Mouse (Mus musculus): Measurements from ENCODE around the gene Kxd1. TPM values are rescaled to one million over a fixed set of nuclear protein-coding genes. Genes with fewer than 3 reads are reported as not detected.
"Not testable (repeated sequence)": the region's sequence is repeated elsewhere in the genome, so short reads cannot be mapped to it uniquely, and the experiment has no call there.

Gene Kxd1
- polyA plus RNA-seq, 1 experiment from 2014 or later, result 36.2 TPM

DNA sequence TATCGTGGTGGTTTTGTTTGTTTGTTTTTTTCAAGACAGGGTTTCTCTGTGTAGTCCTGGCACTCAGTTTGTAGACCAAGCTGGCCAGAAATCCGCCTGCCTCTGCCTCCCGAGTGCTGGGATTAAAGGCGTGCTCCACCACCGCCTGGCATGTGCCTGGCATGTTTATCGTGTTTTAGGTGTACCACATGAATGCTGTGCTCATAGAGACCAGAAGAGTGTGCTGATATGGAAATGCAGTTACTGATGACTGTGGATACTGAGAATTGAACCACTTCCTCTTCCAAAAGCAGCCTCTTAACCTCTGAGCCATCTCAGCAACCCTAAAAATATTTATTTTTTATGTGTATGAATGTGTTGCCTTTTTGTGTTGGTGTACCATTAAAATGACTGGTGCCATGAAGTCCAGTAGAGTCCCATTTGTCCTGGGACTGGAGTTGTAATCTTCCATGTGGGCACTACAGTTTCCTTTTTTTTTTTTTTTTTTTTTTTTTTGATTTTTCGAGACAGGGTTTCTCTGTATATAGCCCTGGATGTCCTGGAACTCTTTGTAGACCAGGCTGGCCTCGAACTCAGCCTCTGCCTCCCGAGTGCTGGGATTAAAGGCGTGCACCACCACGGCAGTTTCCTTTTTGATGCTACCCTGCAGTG, 15.4 kb downstream of the Kxd1 start:
- no peaks in the 10 kb centered on the region for H3K27me3 ChIP-seq
- H3K9me3 ChIP-seq (replicated peaks), result no peaks in the 10 kb centered on the region
- peak overlapping the region; percentile 99 for H3K9ac ChIP-seq
- H3K4me3 ChIP-seq (replicated peaks), result peak overlapping the region; percentile 89; the same call in 1 of the 2 replicates
- peak overlapping the region; percentile 99 for H3K27ac ChIP-seq
- H3K4me2 ChIP-seq, result peak overlapping the region; percentile 93
- peaks cover 52% of the 10 kb centered on the region for H3K4me1 ChIP-seq (replicated peaks)
- ATAC-seq (ENCODE audit: low read depth), result no peak
- WGBS (ENCODE audit: insufficient replicate concordance), result 58% methylated on average over 11 of the region's 11 CpGs
- DNase-seq, result no peak
- peaks cover 62% of the 10 kb centered on the region for H3K36me3 ChIP-seq

DNA sequence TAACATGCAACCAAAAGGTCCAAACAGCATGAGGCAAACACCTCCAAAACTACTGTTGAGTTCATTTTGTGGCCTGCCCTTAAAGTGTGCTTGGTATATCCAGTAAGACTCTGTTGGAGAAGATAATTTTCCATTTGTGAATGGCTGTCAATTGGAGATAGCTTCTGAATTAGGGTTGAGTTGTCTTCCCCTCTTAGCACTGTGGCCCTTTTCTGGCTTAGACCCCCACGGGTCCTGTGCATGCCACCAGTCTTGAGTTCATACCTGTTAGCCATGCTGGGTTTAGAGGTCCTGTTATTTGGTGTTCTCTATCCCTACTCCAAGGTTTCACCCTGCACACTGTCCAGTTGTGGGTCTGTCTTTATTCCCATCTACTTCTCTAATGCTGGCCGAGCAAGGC, 16.0 kb downstream of the Kxd1 start:
- Histone ChIP-seq H3K4me3 (replicated peaks) (peak overlapping the region; percentile 89), H3K4me2 (peak overlapping the region; percentile 93)

DNA sequence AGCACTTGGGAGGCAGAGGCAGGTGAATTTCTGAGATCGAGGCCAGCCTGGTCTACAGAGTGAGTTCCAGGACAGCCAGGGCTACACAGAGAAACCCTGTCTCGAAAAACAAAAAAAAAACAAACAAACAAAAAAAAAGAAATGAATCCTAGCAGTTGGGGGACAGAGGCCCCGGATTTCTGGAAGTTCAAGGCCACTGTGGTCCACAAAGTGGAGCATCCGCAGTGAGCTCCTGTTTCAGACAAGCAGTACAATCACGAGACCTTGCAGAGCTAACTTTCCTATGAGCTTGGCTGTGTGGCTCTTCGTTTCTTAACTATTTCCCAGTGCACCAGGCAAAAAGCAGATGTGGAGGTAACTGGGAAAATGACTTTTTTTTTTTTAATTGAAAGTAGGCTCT, 16.6 kb downstream of the Kxd1 start:
- Histone ChIP-seq H3K27ac (peak overlapping the region; percentile 99), H3K4me3 (replicated peaks) (peak overlapping the region; percentile 89), H3K36me3 (peaks cover 60% of the 10 kb centered on the region), H3K4me1 (replicated peaks) (peaks cover 60% of the 10 kb centered on the region), H3K4me2 (peak overlapping the region; percentile 93), H3K9ac (peak overlapping the region; percentile 99)
- DNase-seq; H3K9me3 ChIP-seq (replicated peaks); ATAC-seq (ENCODE audit: low read depth); H3K27me3 ChIP-seq: not testable (repeated sequence)
- WGBS (ENCODE audit: insufficient replicate concordance), result 29% methylated on average over 6 of the region's 6 CpGs

More for the DNA sequence above, 16.0 kb downstream of the Kxd1 start:
- H3K27ac ChIP-seq, result peak overlapping the region; percentile 99
- peaks cover 66% of the 10 kb centered on the region for H3K36me3 ChIP-seq
- no peaks in the 10 kb centered on the region for H3K27me3 ChIP-seq
- DNase-seq (no peak), ATAC-seq (ENCODE audit: low read depth) (no peak)
- H3K9ac ChIP-seq, result peak overlapping the region; percentile 99
- H3K9me3 ChIP-seq (replicated peaks), result no peaks in the 10 kb centered on the region
- peaks cover 57% of the 10 kb centered on the region for H3K4me1 ChIP-seq (replicated peaks)
- WGBS (ENCODE audit: insufficient replicate concordance), result 75% methylated on average over 2 of the region's 2 CpGs

DNA sequence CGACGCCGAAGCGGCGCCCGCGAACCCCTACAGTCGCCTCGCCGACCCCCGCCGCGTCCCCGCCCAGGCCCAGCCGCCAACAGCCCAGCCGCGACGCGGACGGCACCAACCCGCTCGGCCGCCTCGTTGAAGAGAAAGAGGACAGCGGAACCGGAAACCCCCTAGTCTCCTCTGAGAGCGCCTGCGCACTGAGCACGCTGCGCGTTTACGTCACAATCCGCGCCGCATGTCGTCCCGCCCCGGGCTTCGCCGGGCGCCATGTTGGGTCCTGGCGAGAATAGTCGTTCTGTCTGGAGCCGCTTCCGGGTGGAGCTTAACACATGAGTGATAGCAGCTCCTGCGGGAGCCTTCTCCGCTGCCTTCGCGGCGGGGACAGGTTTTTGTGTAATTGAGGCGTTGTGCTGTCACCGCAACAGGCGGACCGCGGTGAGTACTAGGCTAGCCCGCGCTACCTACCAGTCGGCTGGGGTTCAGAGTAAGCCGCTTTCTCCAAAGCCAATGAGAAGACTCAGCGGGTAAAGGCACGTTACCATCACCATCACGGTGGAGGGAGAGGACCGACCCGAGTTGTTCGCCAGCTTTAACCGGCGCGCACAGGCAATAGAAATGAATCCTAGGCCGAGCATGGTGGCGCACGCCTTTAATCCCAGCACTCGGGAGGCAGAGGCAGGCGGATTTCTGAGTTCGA, 17.4 kb downstream of the Kxd1 start, which contains the start of gene Uba52:
TSS of gene Uba52 (minus strand) at position 574 of the 688 bp plus-strand sequence.
- H3K4me3 ChIP-seq (replicated peaks), result peak within 1 kb of the TSS; percentile 89
- H3K9ac ChIP-seq, result peak within 1 kb of the TSS; percentile 99
- DNase-seq (peak; percentile 96), ATAC-seq (ENCODE audit: low read depth) (peak; percentile 79)
- peak within 1 kb of the TSS; percentile 93 for H3K4me2 ChIP-seq
- H3K9me3 ChIP-seq (replicated peaks), result no peaks in the 10 kb centered on the region
- H3K27me3 ChIP-seq, result no peaks in the 10 kb centered on the region
- peaks cover 53% of the 10 kb centered on the region for H3K36me3 ChIP-seq
- under 1% methylated on average over 74 of the region's 74 CpGs for WGBS (ENCODE audit: insufficient replicate concordance)
- peak within 1 kb of the TSS; percentile 99 for H3K27ac ChIP-seq
- peaks cover 68% of the 10 kb centered on the region for H3K4me1 ChIP-seq (replicated peaks)

DNA sequence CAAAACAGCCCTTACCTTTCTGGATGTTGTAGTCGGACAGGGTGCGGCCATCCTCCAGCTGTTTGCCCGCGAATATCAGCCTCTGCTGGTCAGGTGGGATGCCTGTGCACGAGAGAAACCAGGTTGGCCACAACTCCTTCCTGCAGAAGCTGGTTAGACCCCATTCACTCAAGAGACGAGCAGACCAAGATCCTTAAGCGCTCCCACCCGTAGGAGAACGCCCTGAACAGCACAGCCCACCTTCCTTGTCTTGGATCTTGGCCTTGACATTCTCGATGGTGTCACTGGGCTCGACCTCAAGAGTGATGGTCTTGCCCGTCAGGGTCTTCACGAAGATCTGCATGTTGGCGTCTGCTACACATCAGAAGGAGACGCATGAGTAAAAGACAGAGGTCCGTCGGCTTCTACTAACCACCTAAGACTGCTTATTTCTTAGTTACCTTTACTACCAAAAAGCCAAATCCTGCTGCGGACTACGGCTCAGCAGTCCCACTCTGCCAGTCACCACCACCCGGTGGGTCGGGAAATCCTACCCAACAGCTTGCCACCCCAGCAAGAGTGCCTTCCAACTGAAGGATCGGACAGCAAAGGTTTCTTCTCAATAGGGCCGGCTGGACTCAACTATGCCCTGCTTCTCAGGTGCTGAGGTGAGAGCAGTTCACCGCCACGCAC, 18.3 kb downstream of the Kxd1 start:
- H3K9ac ChIP-seq, result peak overlapping the region; percentile 99
- H3K36me3 ChIP-seq, result peaks cover 47% of the 10 kb centered on the region
- H3K9me3 ChIP-seq (replicated peaks), result no peaks in the 10 kb centered on the region
- peaks cover 77% of the 10 kb centered on the region for H3K4me1 ChIP-seq (replicated peaks)
- H3K4me3 ChIP-seq (replicated peaks), result peak overlapping the region; percentile 89
- 2% methylated on average over 25 of the region's 25 CpGs for WGBS (ENCODE audit: insufficient replicate concordance)
- H3K27ac ChIP-seq, result peak overlapping the region; percentile 99
- DNase-seq (no peak), ATAC-seq (ENCODE audit: low read depth) (no peak)
- H3K27me3 ChIP-seq, result no peaks in the 10 kb centered on the region
- H3K4me2 ChIP-seq, result peak overlapping the region; percentile 93

DNA sequence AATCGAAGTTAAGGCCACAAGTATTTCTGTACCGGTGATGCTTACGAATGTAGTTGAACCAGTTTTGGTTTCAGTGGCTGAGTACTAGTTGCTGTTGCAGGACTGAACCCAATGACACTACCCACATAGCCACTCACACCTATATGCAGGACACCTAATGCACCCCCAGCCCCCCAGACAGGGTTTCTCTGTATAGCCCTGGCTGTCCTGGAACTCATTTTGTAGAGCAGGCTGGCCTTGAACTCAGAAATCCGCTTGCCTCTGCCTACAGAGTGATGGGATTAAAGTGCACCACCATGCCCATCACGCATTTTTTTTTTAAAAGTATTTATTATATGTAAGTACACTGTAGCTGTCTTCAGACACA, 20.7 kb downstream of the Kxd1 start:
- DNase-seq (no peak), ATAC-seq (ENCODE audit: low read depth) (no peak)
- H3K9me3 ChIP-seq (replicated peaks), result no peaks in the 10 kb centered on the region
- H3K9ac ChIP-seq, result peak overlapping the region; percentile 89
- peaks cover 18% of the 10 kb centered on the region for H3K27me3 ChIP-seq
- peaks cover 29% of the 10 kb centered on the region for H3K36me3 ChIP-seq
- peak overlapping the region; percentile 79 for H3K4me3 ChIP-seq (replicated peaks)
- 41% methylated on average over 5 of the region's 5 CpGs for WGBS (ENCODE audit: insufficient replicate concordance)
- H3K4me1 ChIP-seq (replicated peaks), result peaks cover 79% of the 10 kb centered on the region
- H3K4me2 ChIP-seq, result peak overlapping the region; percentile 93
- H3K27ac ChIP-seq, result peak overlapping the region; percentile 95

DNA sequence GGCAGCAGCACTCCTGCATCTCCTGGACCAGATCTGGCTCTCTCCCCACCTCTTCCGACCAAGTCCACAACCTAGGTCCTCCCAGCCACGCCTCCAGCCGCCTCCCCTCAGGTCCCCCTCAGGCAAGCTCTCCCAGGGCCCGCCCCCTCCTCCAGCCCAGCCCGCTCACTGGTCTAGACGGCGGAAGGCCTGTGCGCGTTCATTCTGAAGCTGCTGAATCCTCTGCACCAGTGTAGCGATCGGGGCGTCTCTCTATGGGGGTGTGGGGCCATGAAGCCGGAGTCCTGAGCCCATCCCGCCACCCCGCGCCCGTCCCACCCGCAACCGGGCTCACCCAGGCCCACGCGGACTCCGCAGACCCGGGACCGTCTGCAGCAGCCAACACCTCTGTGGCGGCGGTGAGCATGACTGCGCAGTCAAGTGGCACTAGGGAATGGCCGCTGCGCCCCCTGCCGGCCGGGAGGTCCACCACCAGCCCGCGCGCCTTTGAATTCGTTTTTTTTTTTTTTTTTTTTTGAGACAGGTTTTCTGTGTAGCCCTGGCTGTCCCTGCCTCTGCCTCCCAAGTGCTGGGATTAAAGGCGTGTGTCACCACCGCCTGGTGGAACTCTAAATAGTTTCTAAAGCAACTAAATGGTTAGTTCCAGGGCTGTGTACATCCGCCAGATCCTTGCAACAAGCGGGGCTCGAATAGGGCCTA, 21.3 kb downstream of the Kxd1 start, which contains the start of gene Rex1bd:
TSS of gene Rex1bd (minus strand) at position 425 of the 699 bp plus-strand sequence.
- H3K9me3 ChIP-seq (replicated peaks), result no peaks in the 10 kb centered on the region
- peaks cover 79% of the 10 kb centered on the region for H3K4me1 ChIP-seq (replicated peaks)
- H3K36me3 ChIP-seq, result peaks cover 29% of the 10 kb centered on the region
- H3K4me3 ChIP-seq (replicated peaks), result peak within 1 kb of the TSS; percentile 79
- peak within 1 kb of the TSS; percentile 95 for H3K27ac ChIP-seq
- peak; percentile 93 for DNase-seq
- under 1% methylated on average over 40 of the region's 40 CpGs for WGBS (ENCODE audit: insufficient replicate concordance)
- ATAC-seq (ENCODE audit: low read depth), result peak; percentile 83
- H3K4me2 ChIP-seq, result peak within 1 kb of the TSS; percentile 93
- peak within 1 kb of the TSS; percentile 89 for H3K9ac ChIP-seq
- H3K27me3 ChIP-seq, result peaks cover 24% of the 10 kb centered on the region

DNA sequence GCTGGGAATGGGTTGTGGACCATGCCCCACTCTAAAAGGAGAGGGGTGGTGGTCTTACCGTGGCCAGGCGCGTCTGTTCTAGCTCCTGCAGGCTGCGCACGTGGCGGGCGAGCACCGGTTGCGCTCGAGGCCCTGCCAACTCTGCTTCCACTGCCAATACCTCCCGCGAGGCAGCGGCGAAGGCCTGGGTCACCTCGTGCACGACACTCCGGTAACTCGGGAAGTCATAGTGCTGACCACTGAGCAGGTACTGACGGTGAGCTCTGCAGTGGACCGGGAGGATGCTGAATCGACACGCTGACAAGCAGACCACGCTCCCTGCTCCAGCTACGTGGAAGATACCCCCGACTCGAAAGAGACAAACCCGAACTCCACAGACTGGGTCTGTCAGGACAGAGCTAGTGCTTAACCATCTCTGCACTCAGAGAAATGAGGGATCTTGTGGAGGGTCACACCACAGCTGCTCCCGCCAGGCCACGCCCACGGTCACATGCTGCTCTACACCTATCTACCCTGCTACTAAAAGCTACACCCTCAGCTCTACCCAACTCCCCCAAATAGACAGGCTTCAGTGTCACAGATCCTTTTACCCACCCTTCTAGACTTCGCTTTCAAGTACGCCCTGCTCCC, 21.9 kb downstream of the Kxd1 start:
- Histone ChIP-seq H3K9me3 (replicated peaks) (no peaks in the 10 kb centered on the region), H3K4me3 (replicated peaks) (peak overlapping the region; percentile 79), H3K27me3 (peaks cover 30% of the 10 kb centered on the region), H3K4me2 (peak overlapping the region; percentile 93), H3K4me1 (replicated peaks) (peaks cover 82% of the 10 kb centered on the region), H3K9ac (peak overlapping the region; percentile 89), H3K27ac (peak overlapping the region; percentile 95), H3K36me3 (peaks cover 29% of the 10 kb centered on the region)
- DNase-seq (no peak), ATAC-seq (ENCODE audit: low read depth) (peak; percentile 24)
- WGBS (ENCODE audit: insufficient replicate concordance), result 39% methylated on average over 32 of the region's 32 CpGs

DNA sequence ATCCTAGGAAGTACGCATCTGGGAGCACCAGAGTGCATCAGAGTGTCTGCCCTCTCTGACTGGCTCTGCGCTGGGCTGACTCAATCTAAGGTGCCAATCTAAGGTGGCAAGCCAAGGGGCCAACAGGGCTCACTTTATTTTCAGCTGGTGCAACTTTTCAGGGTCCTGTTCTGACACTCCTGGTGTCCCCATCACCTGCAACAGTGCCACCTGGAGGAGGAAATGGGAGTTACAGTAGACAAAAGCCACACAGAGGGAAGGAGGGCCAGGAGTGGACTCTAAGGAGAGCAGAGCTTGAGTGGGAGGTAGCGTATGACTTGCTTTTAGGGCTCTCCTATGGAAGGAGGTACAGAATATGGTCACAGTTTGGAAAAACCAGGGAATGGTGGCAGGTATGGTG, 22.9 kb downstream of the Kxd1 start:
- ATAC-seq (ENCODE audit: low read depth) (no peak), DNase-seq (peak; percentile 74)
- Histone ChIP-seq H3K4me3 (replicated peaks) (no peak overlapping the region), H3K9me3 (replicated peaks) (no peaks in the 10 kb centered on the region), H3K4me2 (peak overlapping the region; percentile 93), H3K36me3 (peaks cover 29% of the 10 kb centered on the region), H3K27ac (no peak overlapping the region), H3K4me1 (replicated peaks) (peaks cover 91% of the 10 kb centered on the region), H3K9ac (no peak overlapping the region), H3K27me3 (peaks cover 39% of the 10 kb centered on the region)
- 58% methylated on average over 3 of the region's 3 CpGs for WGBS (ENCODE audit: insufficient replicate concordance)

DNA sequence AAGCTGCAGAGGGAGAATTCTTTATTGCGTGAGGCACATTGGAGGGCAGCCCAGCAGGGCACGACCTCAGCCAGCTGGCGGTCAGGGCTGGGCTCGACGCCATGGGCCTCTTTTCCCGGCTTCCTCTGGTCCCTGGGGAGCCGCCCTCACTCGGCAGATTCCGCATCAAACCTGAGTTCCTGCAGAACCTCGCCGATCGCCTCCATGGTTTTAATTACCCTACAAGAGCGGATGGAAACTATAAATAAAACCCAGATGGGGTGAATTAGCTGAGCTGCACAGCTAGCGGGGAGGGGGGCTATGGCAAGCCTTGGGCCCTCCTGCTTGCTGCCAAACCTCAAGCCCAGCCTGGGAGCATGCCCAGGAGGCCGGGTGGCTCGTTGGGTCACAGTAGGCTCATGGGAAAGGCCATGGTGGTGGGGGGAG, 23.5 kb downstream of the Kxd1 start:
- Histone ChIP-seq H3K4me2 (no peak overlapping the region), H3K4me3 (replicated peaks) (no peak overlapping the region), H3K9me3 (replicated peaks) (no peaks in the 10 kb centered on the region), H3K27ac (no peak overlapping the region), H3K36me3 (peaks cover 28% of the 10 kb centered on the region), H3K4me1 (replicated peaks) (peaks cover 94% of the 10 kb centered on the region), H3K27me3 (peaks cover 44% of the 10 kb centered on the region), H3K9ac (no peak overlapping the region)
- 86% methylated on average over 16 of the region's 16 CpGs for WGBS (ENCODE audit: insufficient replicate concordance)
- ATAC-seq (ENCODE audit: low read depth) (no peak), DNase-seq (no peak)

Data from liver, embryonic 13.5 days (tissue).